Mouse (Mus musculus) gastrocnemius, postnatal 10 days (tissue): Measurements from ENCODE around the gene Arhgef39. TPM values are rescaled to one million over a fixed set of nuclear protein-coding genes. Genes with fewer than 3 reads are reported as not detected.
"Not testable (repeated sequence)": the region's sequence is repeated elsewhere in the genome, so short reads cannot be mapped to it uniquely, and the experiment has no call there.

Experiments
- DNase-seq: peaks from one replicate; pipeline ENCODE4 v3.0.0; 2021; ENCODE audit warnings: mixed read lengths
- total RNA-seq, 2 experiments: library from RNA; stranded (reverse); gene quantifications; 2 replicates each; pipeline ENCODE4 v1.2.3; 2021

Gene Arhgef39
- total RNA-seq, 2 experiments from 2014 or later: 2.8 to 3.8 TPM

GRCm38 (mm10) chr4:43507938-43508665 is 8.6 kb upstream of the Arhgef39 start:
- DNase-seq: no peak

- DNase-seq: no peak
Measured at GRCm38 (mm10) chr4:43506536-43507185, 7.2 kb upstream of the Arhgef39 start, which contains the start of gene Car9. Gene Car9, plus strand, starts transcription at chr4:43506966.

GRCm38 (mm10) chr4:43506074-43506473 is 6.6 kb upstream of the Arhgef39 start:
- no peak for DNase-seq

GRCm38 (mm10) chr4:43504269-43504668 is 4.8 kb upstream of the Arhgef39 start:
- no peak for DNase-seq

GRCm38 (mm10) chr4:43503506-43503905 is 4.0 kb upstream of the Arhgef39 start:
- DNase-seq: no peak

- no peak for DNase-seq
Measured at GRCm38 (mm10) chr4:43503041-43503440, 3.5 kb upstream of the Arhgef39 start.

GRCm38 (mm10) chr4:43498983-43499382 is 512 bp downstream of the Arhgef39 start:
- no peak for DNase-seq

- DNase-seq: no peak
Measured at GRCm38 (mm10) chr4:43497946-43498345, 1.5 kb downstream of the Arhgef39 start.

GRCm38 (mm10) chr4:43497405-43497804 is 2.1 kb downstream of the Arhgef39 start:
- no peak for DNase-seq

GRCm38 (mm10) chr4:43496587-43496986 is 2.9 kb downstream of the Arhgef39 start:
- DNase-seq: no peak

GRCm38 (mm10) chr4:43493846-43494240 is 5.7 kb downstream of the Arhgef39 start:
- no peak for DNase-seq

- peak; percentile 97 for DNase-seq
Measured at GRCm38 (mm10) chr4:43493186-43493845, 6.2 kb downstream of the Arhgef39 start.

- peak; percentile 76 for DNase-seq
Measured at GRCm38 (mm10) chr4:43492821-43493185, 6.7 kb downstream of the Arhgef39 start, which contains the start of gene Ccdc107. Gene Ccdc107, plus strand, starts transcription at chr4:43492900.

GRCm38 (mm10) chr4:43492101-43492820 is 7.2 kb downstream of the Arhgef39 start:
- DNase-seq: no peak

- no peak for DNase-seq
Measured at GRCm38 (mm10) chr4:43490801-43491200, 8.7 kb downstream of the Arhgef39 start.

- DNase-seq: no peak
Measured at GRCm38 (mm10) chr4:43489611-43490010, 9.9 kb downstream of the Arhgef39 start.

GRCm38 (mm10) chr4:43485666-43486065 is 13.8 kb downstream of the Arhgef39 start:
- not testable (repeated sequence) for DNase-seq

- DNase-seq: no peak
Measured at GRCm38 (mm10) chr4:43483535-43484091, 15.9 kb downstream of the Arhgef39 start, which contains the start of gene Sit1. Gene Sit1, minus strand, starts transcription at chr4:43483734.

GRCm38 (mm10) chr4:43482591-43482990 is 16.9 kb downstream of the Arhgef39 start:
- peak; percentile 27 for DNase-seq

GRCm38 (mm10) chr4:43481894-43482456 is 17.5 kb downstream of the Arhgef39 start:
- no peak for DNase-seq

GRCm38 (mm10) chr4:43480985-43481384 is 18.5 kb downstream of the Arhgef39 start:
- no peak for DNase-seq
